Mouse (Mus musculus) T-helper 2 cell (primary cell): ENCODE measurements around the gene Ghsr.

Source experiments
- in situ Hi-C: fragments of 300-600 bp; cut with MboI, MseI; formaldehyde crosslinking; loops from one replicate; pipeline ENCODE4 v1.15.1; 2025; ENCODE audit warnings: high pct_unique_total_duplicates

The Ghsr gene

GRCm38 (mm10) chr3:27408564-27408963 is 37.4 kb downstream of the Ghsr start:
- in situ Hi-C loops: no loop called here

- in situ Hi-C loops: no loop called here
Measured at GRCm38 (mm10) chr3:27411286-27411685, 40.1 kb downstream of the Ghsr start.

GRCm38 (mm10) chr3:27413566-27413965 is 42.4 kb downstream of the Ghsr start:
- in situ Hi-C loops: no loop called here

- in situ Hi-C loops: no loop called here
Measured at GRCm38 (mm10) chr3:27416786-27417185, 45.6 kb downstream of the Ghsr start.

- in situ Hi-C loops: no loop called here
Measured at GRCm38 (mm10) chr3:27418602-27419001, 47.5 kb downstream of the Ghsr start.

- in situ Hi-C loops: no loop called here
Measured at GRCm38 (mm10) chr3:27421980-27422379, 50.8 kb downstream of the Ghsr start.

- in situ Hi-C loops: no loop called here
Measured at GRCm38 (mm10) chr3:27422521-27422920, 51.4 kb downstream of the Ghsr start.

GRCm38 (mm10) chr3:27424049-27424667 is 53.0 kb downstream of the Ghsr start:
- in situ Hi-C loops: no loop called here

GRCm38 (mm10) chr3:27427406-27427805 is 56.3 kb downstream of the Ghsr start:
- in situ Hi-C loops: no loop called here
